Mouse (Mus musculus) heart, postnatal 0 days (tissue): ENCODE results near the gene Slc4a3.

Experiments
- CTCF ChIP-seq: IDR thresholded peaks from 2 replicates; pipeline ENCODE4 v1.5.1; 2016; ENCODE audit warnings: antibody characterized with exemption, control low read depth, low read depth
- EP300 ChIP-seq: IDR thresholded peaks from 2 replicates; pipeline ENCODE4 v1.6.1; 2016; ENCODE audit warnings: antibody characterized with exemption, low read depth

DNA sequence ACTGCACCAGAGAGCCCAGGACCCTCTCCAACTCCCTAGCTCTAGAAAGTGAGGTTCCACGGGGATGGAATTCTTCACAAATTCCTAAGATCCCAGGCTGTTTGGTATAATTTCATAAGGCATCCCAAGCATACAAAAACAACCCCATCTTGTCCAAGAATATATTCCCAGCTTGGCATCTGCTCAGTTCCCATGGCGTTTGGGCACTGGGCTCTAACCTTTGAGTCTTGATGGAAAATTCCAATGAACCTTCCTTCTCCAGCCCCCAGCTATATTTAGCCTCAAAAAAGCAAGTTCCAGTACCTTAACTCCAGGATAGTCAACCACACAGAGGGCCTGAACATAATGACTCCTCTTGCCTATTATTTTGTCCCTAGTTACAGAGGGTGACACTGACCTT, 43.9 kb downstream of the Slc4a3 start:
- TF ChIP-seq CTCF, result no peak
- TF ChIP-seq EP300, result no peak
